8 mouse cellular contexts compared by ENCODE assay signal in the genomic region with DNA sequence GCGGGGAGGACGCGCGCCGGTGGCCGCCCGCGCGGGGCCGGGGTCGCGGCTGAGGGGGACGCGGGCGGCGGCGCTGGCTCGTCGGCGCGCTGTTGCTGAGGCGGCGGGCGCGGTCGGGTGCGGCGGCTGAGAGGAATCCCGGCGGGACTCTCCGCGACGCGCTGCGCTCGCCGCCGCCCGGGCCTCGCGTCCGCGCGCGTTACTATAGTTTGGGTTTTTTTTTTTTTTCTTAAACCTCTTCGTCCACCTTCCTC. TPM values are rescaled to one million over a fixed set of nuclear protein-coding genes. Genes with fewer than 3 reads are reported as not detected.
DNase-seq lines count a peak whose midpoint lies in the region; ATAC-seq and TF ChIP-seq lines count a peak whose summit lies in the region.

No protein-coding gene starts in this region.

- ATAC-seq in heart, embryonic 11.5 days (replicated peaks; ENCODE audit: insufficient number of reproducible peaks, low FRiP score, low TSS enrichment), result no peak
- ATAC-seq in liver, embryonic 12.5 days, result no peak
- ATAC-seq in granulocyte monocyte progenitor cell, adult 5-6 weeks (replicated peaks; ENCODE audit: poor library complexity, severe bottlenecking), result no peak

- H3K9ac ChIP-seq in heart, embryonic 11.5 days (ENCODE audit: low read depth, low read length), result peak overlapping the region; percentile 100
- H3K9ac ChIP-seq in liver, embryonic 12.5 days, result peak overlapping the region; percentile 92

- no peaks in the 10 kb centered on the region for H3K27me3 ChIP-seq in heart, embryonic 11.5 days (ENCODE audit: control insufficient read depth, insufficient read depth, low read length)
- no peaks in the 10 kb centered on the region for H3K27me3 ChIP-seq in C2C12 (ENCODE audit: control insufficient read depth, insufficient read depth, insufficient read length)
- no peaks in the 10 kb centered on the region for H3K27me3 ChIP-seq in forebrain, embryonic 10.5 days (ENCODE audit: poor library complexity, severe bottlenecking)
- no peaks in the 10 kb centered on the region for H3K27me3 ChIP-seq in liver, embryonic 12.5 days (replicated peaks)

- intact Hi-C loops in heart, postnatal 36 days (cut with DNase I), result loop anchor here (5.0 to 10.0 kb wide), 4 partner anchors 365 to 1152 kb away; no protein-coding TSS in a partner anchor

- WGBS in heart, embryonic 11.5 days (ENCODE audit: insufficient replicate concordance), result under 1% methylated on average over 32 of the region's 46 CpGs
- WGBS in forebrain, embryonic 10.5 days, result 2% methylated on average over 46 of the region's 46 CpGs
- WGBS in liver, embryonic 12.5 days (ENCODE audit: insufficient replicate concordance), result 0% methylated on average over 6 of the region's 46 CpGs

- DNase-seq in heart, postnatal 36 days, result no peak
- DNase-seq in forebrain, embryonic 10.5 days (ENCODE audit: extremely low spot score, low spot score), result no peak
- DNase-seq in layer of hippocampus, postnatal 10 days (ENCODE audit: low spot score in 2 of 2), result no peak
- DNase-seq in left cerebral cortex, adult 8-10 months (ENCODE audit: low spot score in 2 of 2), result no peak

- H3K27ac ChIP-seq in heart, embryonic 11.5 days (ENCODE audit: low read depth, low read length), result peak overlapping the region; percentile 100
- H3K27ac ChIP-seq in forebrain, embryonic 10.5 days, result peak overlapping the region; percentile 99
- H3K27ac ChIP-seq in liver, embryonic 12.5 days, result peak overlapping the region; percentile 93

- H3K79me3 ChIP-seq in C2C12 (ENCODE audit: low read depth), result peaks cover 41% of the 10 kb centered on the region

- peak overlapping the region; percentile 96 for H3K4me3 ChIP-seq in heart, embryonic 11.5 days (ENCODE audit: low read depth, low read length)
- H3K4me3 ChIP-seq in C2C12 (ENCODE audit: insufficient read depth, poor library complexity, severe bottlenecking), result peak overlapping the region; percentile 79
- peak overlapping the region; percentile 88 for H3K4me3 ChIP-seq in forebrain, embryonic 10.5 days
- H3K4me3 ChIP-seq in liver, embryonic 12.5 days, result peak overlapping the region; percentile 93

- H3ac ChIP-seq in C2C12 (ENCODE audit: control insufficient read depth, insufficient read length, low read depth), result peak overlapping the region; percentile 85

- H3K4me1 ChIP-seq in heart, embryonic 11.5 days (ENCODE audit: control insufficient read depth, insufficient read depth, low read length), result peaks cover 13% of the 10 kb centered on the region
- H3K4me1 ChIP-seq in forebrain, embryonic 10.5 days, result peaks cover 42% of the 10 kb centered on the region
- H3K4me1 ChIP-seq in liver, embryonic 12.5 days, result peaks cover 22% of the 10 kb centered on the region

- no peak for TF ChIP-seq CTCF in C2C12 (IDR thresholded peaks at IDR 0.05; ENCODE audit: control insufficient read depth, insufficient read depth, insufficient read length)

- H3K9me3 ChIP-seq in heart, embryonic 11.5 days (replicated peaks; ENCODE audit: control insufficient read depth, low read length), result no peaks in the 10 kb centered on the region
- no peaks in the 10 kb centered on the region for H3K9me3 ChIP-seq in forebrain, embryonic 10.5 days
- no peaks in the 10 kb centered on the region for H3K9me3 ChIP-seq in liver, embryonic 12.5 days (replicated peaks)

- H3K4me2 ChIP-seq in heart, embryonic 11.5 days, result peak overlapping the region; percentile 68
- H3K4me2 ChIP-seq in liver, embryonic 12.5 days, result peak overlapping the region; percentile 88

- H3K36me3 ChIP-seq in heart, embryonic 11.5 days (ENCODE audit: control insufficient read depth, insufficient read depth, low read length), result no peaks in the 10 kb centered on the region
- H3K36me3 ChIP-seq in C2C12 (ENCODE audit: control insufficient read depth, insufficient read depth), result no peaks in the 10 kb centered on the region
- H3K36me3 ChIP-seq in forebrain, embryonic 10.5 days (replicated peaks), result peaks cover 7% of the 10 kb centered on the region
- H3K36me3 ChIP-seq in liver, embryonic 12.5 days, result no peaks in the 10 kb centered on the region

- peaks cover 51% of the 10 kb centered on the region for H3K79me2 ChIP-seq in C2C12 (ENCODE audit: control insufficient read depth, insufficient read depth)

TF ChIP-seq in C2C12, 6 proteins besides CTCF, POLR2A, EP300 and RAD21:
- TF ChIP-seq MAX (IDR thresholded peaks at IDR 0.05) (no peak), FOSL1 (IDR thresholded peaks at IDR 0.05; ENCODE audit: insufficient read depth, low read length, poor library complexity, severe bottlenecking) (no peak), USF1 (IDR thresholded peaks at IDR 0.05; ENCODE audit: low read depth) (no peak), MYOG (IDR thresholded peaks at IDR 0.05; ENCODE audit: control insufficient read depth, extremely low read depth, insufficient read length) (no peak), CEBPB (IDR thresholded peaks at IDR 0.05; ENCODE audit: low read depth) (no peak)

RNA-seq across cellular contexts. Expression of a gene that starts 0.3 kb away (rescaled TPM):
- polyA plus RNA-seq in heart, embryonic 11.5 days (2014; fragmentation: Nextera tagmentation; extraction: Ambion mirVana), result 52.6 and 60.6 TPM in 2 replicates
- total RNA-seq in heart, postnatal 36 days (2021), result 100 to 1,000 TPM; 419 to 431 TPM
- 43.2 TPM for polyA plus RNA-seq in C2C12 (2012; fragmentation: generic; extraction: Trizol)
- 40.5 and 47.0 TPM in 2 replicates for polyA plus RNA-seq in forebrain, embryonic 10.5 days (2016; fragmentation: Nextera tagmentation; extraction: Ambion mirVana)
- polyA plus RNA-seq in liver, embryonic 12.5 days (2016; fragmentation: Nextera tagmentation; extraction: Ambion mirVana), result 8.2 and 8.5 TPM in 2 replicates
- 80.7 and 106 TPM in 2 replicates for total RNA-seq in granulocyte monocyte progenitor cell, adult 5-6 weeks (2014; fragmentation: Nextera tagmentation)
- 66.6 and 76.5 TPM in 2 replicates for total RNA-seq in granulocyte monocyte progenitor cell, adult 5-6 weeks (2017)
- 100 to 1,000 TPM; 376 to 390 TPM for total RNA-seq in layer of hippocampus, postnatal 10 days (2021)
- 100 to 1,000 TPM; 375 to 387 (median 386) TPM for total RNA-seq in left cerebral cortex, adult 8-10 months (2022)
